Mouse (Mus musculus): ENCODE data around the gene Frat2.

Frat2 gene

DNA sequence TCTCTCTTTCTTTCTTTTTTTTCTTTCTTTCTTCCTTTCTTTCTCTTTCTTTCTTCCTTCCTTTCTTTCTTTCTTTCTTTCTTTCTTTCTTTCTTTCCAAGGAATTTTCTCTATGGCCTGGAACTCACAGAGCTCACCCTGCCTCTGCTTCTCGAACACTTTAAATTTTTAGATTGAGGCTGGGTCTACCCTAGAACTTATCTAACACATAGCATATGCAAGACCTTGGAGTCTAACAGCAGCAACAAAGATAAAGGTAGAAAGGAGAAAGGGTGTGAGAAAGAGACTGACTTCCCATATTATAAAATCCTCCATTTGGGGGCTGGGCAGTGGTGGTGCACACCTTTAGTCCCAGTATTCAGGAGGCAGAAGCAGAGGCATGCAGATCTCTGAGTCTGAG, 25.3 kb downstream of the Frat2 start:
- no peak for DNase-seq (ENCODE audit: low spot score in 2 of 2)

DNA sequence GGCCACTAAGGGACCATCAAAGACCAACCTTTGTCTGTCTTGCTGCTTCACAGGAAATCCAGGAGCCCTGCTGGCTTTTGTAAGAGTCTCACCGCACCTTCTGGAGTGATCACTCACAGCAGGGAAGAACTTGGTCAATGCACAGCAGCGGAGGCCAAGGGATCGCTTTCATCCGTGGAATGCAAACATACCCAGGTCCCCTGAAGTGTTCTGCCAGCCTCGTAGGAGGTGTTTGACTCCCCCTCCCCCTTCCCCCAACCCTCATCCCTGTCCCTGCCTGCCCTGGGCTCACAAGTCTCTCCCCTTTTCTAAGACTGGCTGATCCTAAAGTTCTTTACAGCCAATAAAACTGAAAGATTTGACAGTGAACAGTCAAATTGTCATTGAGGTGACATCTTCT, 26.5 kb downstream of the Frat2 start:
- DNase-seq (ENCODE audit: low spot score in 2 of 2) = no peak

DNA sequence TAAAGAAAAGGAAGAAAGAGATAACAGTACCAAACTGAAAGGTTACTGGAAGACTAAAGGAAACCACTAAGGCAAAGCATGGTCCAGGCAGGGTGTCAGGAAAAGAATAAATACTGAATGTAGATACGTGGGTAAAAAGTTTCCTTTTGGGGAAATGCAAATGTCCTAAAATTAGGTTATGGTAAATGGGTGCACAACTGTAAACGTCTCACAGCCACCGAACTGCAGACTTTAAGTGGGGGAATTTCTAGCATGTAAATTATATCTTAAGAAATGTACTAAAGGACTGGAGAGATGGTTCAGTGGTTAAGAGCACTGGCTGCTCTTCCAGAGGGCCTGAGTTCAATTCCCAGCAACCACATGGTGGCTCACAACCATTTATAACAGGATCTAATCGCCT, 29.2 kb downstream of the Frat2 start:
- no peak for DNase-seq (ENCODE audit: low spot score in 2 of 2)

DNA sequence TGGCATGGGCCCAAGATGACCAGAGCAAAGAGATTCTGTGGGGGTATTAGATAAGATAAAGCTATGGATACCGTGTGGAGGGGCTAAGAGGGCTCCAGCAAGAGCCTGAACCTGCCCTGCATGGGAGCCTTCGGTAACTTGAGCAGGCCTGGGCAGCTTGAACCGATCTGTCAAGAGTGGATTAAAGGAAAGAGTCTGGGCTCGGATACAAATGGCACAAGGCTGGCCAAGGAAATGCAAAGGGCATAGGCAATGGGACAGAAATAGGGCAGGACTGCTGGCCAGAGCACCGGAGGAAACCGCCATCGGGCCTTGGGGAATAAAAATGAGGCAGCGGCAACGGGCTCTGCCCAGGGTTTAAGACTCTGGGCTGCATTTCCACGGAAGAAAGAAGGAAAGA, 30.6 kb downstream of the Frat2 start:
- no peak for DNase-seq (ENCODE audit: low spot score in 2 of 2)

DNA sequence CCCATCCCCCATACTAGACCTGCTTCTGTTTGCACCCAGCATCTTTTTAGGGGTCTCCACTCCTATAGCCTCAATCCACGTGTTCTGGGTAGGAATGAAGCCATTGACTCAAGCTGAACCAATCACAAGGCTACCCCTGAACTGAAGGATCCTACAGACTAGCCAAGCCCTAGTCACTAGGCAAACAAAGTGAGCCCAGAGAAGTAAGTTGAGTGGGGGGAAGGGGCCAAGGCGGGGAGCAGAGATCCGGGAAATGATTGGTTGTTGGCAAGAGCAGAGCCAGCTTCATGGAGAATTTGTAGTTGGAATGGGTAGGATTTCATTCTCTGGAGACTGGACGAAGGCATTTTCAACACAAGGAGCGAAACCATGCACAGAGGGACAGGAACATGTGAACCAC, 31.0 kb downstream of the Frat2 start:
- no peak for DNase-seq (ENCODE audit: low spot score in 2 of 2)

DNA sequence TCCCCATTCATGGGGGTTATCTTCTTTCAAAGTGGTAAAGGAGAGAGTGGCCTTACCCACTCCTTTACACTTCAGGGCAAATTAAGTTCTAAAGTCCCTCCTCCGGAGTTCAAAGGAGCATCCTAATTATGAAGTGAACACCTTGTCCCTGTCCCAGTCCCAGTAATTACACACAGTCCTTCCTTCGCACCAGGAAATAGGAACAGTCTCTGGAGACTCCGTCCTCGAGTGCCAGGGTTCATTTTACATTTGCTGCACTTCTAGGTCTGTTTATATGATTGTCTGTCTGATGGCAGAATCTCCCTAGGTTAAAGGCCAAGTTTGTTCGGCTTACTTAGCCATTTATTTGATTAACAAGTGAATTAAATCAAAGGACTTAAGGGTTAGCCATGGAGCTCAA, 31.5 kb downstream of the Frat2 start:
- no peak for DNase-seq (ENCODE audit: low spot score in 2 of 2)

DNA sequence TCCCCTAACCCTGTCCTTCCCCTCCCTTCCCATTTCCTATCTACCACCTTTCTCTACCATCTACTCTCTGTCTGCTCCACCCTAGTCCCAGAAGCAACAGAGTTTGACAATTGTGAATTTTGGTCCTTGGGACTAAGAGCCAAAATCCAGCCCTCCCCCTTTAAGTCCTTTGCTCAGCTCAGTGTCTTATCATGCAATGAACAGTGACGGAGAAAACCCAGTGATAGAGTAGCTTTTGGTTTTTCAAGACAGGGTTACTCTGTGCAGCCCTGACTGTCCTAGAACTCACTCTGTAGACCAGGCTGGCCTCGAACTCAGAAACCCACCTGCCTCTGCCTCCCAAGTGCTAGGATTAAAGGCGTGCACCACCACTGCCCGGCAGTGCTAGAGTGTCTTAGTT, 34.6 kb downstream of the Frat2 start:
- DNase-seq (ENCODE audit: low spot score in 2 of 2) = no peak

DNA sequence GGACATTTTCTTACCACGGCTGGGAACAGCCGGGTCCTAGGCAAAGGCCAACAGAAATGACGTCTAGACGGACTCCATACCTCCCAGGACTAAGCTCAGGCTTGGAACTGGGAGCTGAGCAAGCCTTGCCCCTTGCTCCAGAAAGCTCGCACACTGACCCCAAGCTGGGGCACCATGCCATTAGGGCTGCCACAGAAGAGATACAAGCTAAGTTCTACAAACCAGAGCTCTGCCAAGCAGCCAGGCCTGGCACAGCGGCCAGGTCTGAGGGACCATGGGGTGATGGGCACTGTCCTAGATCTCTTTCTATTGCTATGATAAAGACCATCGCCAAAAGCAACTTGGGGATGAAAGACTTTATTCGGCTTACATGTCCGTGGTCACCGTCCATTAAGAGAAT, 35.4 kb downstream of the Frat2 start:
- DNase-seq (ENCODE audit: low spot score in 2 of 2) = no peak

DNA sequence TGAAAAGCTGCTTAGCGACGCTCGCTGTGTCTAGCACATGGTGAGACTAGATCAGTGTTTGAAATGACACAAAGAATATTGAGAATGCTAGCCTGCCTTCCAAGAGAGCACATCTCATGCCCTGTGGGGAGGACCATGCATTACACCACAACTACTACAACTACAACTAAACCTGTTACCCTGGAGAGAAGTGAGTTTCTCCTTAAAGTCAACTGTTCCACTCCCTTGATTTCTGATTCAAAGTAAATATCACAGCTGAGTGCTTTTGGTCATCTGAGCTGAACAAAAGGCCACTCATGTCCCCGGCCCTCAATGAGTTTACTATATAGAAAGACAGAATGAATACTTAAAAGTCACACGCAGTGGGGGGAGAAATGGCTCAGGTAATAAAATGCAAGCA, 37.9 kb downstream of the Frat2 start:
- DNase-seq (ENCODE audit: low spot score in 2 of 2) = no peak

DNA sequence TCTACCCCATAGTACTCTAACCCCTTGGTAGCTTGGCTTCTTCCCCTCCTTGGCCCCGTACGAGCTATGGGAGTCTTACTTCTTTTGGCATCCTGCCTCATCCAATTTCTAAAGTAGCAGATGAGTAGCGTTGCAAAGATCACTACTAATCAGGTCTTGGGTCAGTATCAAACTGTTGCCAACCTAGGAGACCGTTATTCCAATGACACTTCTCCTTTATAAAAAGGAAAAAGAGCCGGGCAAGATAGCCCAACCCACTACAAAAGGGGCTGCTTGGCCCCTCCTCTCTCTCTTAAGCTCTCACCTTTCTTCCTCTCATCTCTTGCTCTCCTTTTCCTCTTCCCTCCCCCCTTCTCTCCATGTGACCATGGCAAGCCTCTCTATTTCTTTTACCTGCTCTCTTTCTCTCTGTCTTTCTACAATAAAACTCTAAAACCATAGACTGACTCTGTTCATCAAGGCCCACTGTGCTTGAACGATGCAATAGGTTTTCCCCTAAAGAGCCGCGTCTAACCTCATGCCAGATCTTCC, 39.8 kb downstream of the Frat2 start:
- DNase-seq (ENCODE audit: low spot score in 2 of 2) = no peak

DNA sequence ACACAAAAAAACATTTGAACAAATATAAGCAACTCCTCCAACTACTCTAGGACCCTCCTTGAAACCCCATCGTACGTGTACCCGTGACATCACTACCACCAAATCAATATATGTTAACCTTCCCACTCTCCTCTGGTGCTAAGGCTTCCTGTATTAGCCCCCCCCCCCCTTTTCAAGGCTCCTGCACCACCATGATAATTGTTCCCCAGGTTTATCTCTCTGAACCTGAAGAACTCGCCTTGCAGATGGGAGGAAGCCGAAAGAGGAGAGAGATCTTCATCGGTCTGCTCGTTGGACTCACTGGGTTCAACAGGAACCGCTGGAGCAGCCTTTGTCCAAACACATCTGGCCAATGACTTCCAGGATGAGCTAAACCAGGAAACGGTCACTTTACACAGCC, 40.4 kb downstream of the Frat2 start:
- DNase-seq (ENCODE audit: low spot score in 2 of 2) = no peak

DNA sequence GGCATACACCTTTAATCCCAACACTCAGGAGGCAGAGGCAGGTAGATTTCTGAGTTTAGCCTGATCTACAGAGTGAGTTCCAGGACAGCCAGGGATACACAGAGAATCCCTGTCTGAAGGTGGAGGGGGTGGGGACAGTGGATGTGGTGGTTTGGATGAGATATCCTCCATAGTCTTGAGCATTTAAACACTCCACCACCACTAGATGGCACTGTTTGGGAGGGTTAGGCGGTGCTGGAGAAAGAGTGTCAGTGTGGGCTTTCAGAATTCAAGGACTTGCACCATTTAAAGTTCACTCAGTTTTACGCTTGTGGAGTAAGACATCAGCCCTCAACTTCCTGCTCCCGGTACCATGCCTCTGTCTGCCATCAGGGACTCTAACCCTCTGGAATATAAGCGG, 42.1 kb downstream of the Frat2 start:
- no peak for DNase-seq (ENCODE audit: low spot score in 2 of 2)

DNA sequence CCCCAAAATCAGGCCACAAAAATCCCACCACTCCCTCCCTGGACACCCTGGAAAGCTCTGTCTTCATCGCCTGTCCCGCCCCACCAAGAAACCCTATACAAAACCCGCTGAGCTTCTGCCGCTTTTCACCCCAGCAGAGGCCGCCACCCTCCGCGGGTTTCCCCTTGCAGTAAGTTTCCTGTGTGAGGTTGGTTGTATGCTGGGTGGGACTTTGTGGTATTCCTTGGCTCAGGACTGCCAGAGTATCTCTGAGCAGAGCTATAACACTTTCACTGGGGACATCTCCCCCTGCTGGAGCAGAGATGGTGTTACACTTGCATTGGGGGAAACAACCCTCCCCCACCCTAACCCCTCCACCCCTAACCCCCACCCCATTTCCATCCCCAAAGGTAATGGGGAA, 44.6 kb downstream of the Frat2 start:
- DNase-seq (ENCODE audit: low spot score in 2 of 2) = no peak

DNA sequence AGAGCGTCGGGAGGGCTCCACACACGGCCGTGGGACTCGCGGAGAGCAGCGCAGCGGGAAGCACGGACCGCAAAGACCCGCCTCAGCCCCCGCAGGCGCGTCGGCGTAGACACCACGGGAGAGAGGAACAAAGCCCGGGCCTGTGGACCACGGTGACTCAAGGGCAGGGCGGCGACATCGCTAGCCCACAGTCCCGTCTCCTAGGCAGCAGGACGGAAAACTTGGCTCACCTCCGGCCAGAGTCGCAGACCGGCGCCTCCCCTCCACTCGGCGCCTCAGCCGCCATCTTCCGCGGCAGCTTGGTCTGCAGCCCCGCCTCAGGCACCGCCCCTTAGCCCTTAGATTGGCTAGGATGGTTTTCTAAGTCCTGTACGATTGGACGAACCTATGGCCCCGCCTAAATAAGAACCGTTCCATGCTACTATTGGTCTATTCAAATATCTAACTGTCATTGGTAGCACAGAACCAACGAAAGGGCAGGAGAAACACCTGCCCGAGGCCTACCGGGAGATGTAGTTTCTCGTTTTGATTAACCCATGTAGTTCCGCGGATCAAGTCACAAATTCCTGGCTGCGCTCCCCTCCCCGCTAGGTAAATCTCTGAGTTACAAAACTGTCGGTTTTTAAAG, 46.1 kb downstream of the Frat2 start, which contains the start of gene Arhgap19:
TSS of gene Arhgap19 (minus strand) at position 306 of the 628 bp plus-strand sequence.
- peak; percentile 65 to 89 for DNase-seq (ENCODE audit: low spot score in 2 of 2)

DNA sequence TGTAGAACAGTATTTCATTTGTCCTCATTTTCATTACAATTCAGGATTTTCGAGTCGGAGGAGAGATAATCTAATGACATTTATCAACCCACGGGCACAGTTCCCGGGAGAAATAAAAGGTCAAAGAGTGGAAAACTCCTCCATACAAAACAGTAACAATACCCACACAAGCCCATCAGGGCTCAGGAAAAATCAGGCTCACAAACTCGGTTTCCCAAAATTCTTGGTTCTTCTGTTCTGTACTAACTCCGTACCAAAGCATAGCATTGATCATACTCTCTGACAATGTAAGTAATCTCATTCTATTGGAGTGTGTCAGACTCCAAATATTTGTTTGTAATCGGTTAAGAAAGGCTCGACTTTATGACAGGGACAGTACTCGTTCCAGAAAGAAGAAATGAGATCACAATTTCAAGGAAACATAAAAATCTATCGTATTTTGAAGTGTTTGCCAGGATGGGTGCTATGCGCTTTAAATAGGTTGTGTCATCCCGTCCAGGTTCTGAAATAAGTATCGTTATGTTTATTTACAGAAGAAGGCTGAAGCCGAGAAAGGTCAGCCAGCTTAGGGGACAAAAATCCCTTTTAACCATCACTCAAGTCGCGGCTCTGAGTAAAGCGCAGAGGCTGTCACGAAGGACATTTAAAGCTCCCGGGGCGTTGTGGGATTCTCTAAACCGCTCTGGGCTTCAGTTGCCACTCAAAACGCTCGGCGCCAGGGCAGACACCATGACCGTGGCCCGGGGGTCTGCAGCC, 46.8 kb downstream of the Frat2 start:
- DNase-seq (ENCODE audit: low spot score in 2 of 2) = no peak

DNA sequence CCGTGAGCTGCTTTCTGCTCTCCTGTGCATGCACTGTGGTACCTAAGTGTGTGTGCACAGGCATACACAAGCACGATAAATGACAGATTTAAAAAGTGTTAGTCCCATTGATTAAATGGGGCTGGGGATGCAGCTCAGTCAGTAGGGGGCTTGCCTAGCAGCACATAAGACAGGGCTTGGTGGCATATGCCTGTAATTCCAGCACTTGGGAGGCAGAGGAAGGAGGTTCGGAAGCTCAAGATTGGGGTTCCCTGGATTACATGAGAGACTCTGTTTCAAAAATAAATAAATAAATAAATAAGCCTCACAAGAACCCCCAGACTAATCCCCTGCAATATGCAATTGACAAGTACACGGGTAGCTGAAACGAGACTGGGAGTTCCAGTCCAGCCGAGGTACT, 47.5 kb downstream of the Frat2 start:
- no peak for DNase-seq (ENCODE audit: low spot score in 2 of 2)

DNA sequence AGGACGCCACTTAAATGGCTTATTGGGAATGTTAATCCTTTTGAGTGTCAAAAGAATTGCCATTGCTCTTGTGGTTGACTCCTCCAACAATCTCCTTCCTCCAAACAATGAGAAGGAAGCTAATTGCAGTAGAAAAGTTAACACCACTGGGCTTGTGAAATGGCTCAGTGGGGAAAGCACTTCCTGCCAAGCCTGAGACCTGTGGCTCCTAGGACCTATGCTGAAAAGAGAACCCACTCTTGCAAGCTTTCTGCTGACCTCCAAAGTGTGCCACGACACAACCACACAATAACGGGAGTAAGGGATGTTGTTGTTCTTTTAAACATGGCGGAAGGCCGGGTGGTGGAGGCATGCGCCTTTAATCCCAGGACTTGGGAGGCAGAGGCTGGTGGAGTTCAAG, 50.4 kb downstream of the Frat2 start:
- DNase-seq (ENCODE audit: low spot score in 2 of 2) = no peak

DNA sequence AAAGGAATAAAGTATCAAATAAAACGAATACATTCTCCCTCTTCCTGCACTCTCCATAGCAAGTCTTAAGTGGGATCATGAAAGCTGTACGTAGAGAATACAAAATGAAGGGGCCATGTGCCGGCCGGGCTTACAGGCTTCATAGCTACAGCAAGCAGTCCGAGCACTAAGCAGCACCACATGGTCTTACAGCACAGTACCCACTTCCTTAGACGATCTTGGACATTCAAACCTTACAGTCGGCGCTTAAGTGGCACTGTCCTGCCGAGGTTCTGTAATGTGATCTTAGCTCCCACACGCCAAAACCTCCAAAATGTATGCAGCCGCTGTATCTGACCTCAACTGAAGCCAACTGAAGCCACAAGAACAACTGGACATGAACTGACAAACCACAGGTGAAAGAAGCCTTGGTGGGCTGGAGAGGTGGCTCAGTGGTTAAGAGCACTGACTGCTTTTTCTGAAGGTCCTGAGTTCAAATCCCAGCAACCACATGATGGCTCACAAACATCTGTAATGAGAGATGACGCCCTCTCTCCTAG, 51.1 kb downstream of the Frat2 start:
- no peak for DNase-seq (ENCODE audit: low spot score in 2 of 2)

DNA sequence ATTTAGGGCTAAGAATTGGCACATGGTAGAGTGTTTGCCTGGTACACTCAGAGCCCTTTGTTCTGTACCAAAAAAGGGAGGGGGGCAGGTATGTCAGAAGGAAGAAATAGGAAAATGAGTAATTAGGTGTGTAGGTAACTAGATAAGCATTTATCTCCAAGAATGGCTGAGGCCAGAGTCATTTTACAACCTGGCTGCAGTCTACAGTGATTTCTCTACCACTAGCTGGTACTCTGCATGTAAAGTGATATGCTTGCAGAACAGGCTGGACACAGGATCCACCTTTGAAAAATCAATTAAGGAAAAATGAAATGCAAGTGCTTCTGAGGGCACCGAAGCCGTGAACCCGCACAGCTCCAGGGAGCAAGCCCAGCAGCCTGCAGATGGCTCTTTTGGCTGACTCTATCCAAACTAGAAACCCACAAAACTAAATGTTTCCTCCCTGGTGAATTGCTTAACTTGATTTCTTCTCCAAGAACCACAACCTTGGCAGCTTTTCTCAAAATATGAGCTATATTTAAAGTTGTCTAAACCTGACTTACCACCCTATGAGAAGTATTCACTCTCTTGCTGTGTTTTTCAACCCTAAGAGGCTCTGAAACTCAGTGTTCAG, 51.7 kb downstream of the Frat2 start:
- no peak for DNase-seq (ENCODE audit: low spot score in 2 of 2)
